Mouse (Mus musculus) neural tube, embryonic 11.5 days (tissue): ENCODE measurements at regions not wholly inside any gene's neighbourhood (a gene's known extent, or its start where the extent isn't known, plus 50 kb on each side); places are given as distances from the start of the nearest gene placed in this dataset.
"Not testable (repeated sequence)": the region's sequence is repeated elsewhere in the genome, so short reads cannot be mapped to it uniquely, and the experiment has no call there.

ENCODE experiments used
- ATAC-seq: fragments of 200-750 bp; cut with Nextera tagmentation; 2 replicates; pipeline ENCODE4 v1.8.0; 2017; ENCODE audit warnings: moderate number of reproducible peaks, mild to moderate bottlenecking, moderate TSS enrichment, moderate library complexity; ENCODE audit not compliant: insufficient read depth, low FRiP score, low TSS enrichment
- DNase-seq: peaks from one replicate; pipeline ENCODE4 v3.0.0-alpha.2; 2015; ENCODE audit warnings: low spot score
- H3K27ac ChIP-seq: fragments of 300-500 bp; sonication (generic); 2 replicates; pipeline ENCODE4 v1.5.1; 2014; ENCODE audit warnings: low read depth, mild to moderate bottlenecking, low read length
- H3K27me3 ChIP-seq: fragments of 300-500 bp; sonication (generic); 2 replicates; pipeline ENCODE4 v1.6.1; 2014; ENCODE audit warnings: mild to moderate bottlenecking, low read length, mixed read lengths; ENCODE audit not compliant: control insufficient read depth, insufficient read depth
- H3K36me3 ChIP-seq: fragments of 300-500 bp; sonication (generic); 2 replicates; pipeline ENCODE4 v1.6.1; 2014; ENCODE audit warnings: mild to moderate bottlenecking, low read length, moderate library complexity, mixed read lengths; ENCODE audit not compliant: control insufficient read depth, insufficient read depth
- H3K4me1 ChIP-seq: fragments of 300-500 bp; sonication (generic); 2 replicates; pipeline ENCODE4 v1.6.1; 2014; ENCODE audit warnings: low read length, mixed read lengths; ENCODE audit not compliant: control insufficient read depth, insufficient read depth
- H3K4me2 ChIP-seq: fragments of 300-500 bp; sonication (generic); 2 replicates; pipeline ENCODE4 v1.6.1; 2014; ENCODE audit warnings: low read depth, mild to moderate bottlenecking, moderate library complexity
- H3K4me3 ChIP-seq: fragments of 300-500 bp; sonication (generic); 2 replicates; pipeline ENCODE4 v1.5.1; 2014; ENCODE audit warnings: low read depth, low read length
- H3K9ac ChIP-seq: fragments of 300-500 bp; sonication (generic); 2 replicates; pipeline ENCODE4 v1.6.1; 2014; ENCODE audit warnings: mild to moderate bottlenecking, low read length
- H3K9me3 ChIP-seq: fragments of 300-500 bp; sonication (generic); 2 replicates; pipeline ENCODE4 v1.6.1; 2016; ENCODE audit warnings: low read length; ENCODE audit not compliant: control insufficient read depth
- WGBS: fragments of 180-500 bp; shearing (Covaris S2); extraction: QIAGEN DNeasy Blood & Tissue Kit; methylation state at CpG from one replicate; pipeline ENCODE4 v1.1.7; 2014; 5-methylcytosine and 5-hydroxymethylcytosine counted together

- no peaks in the 10 kb centered on the region for H3K4me1 ChIP-seq
- no peak overlapping the region for H3K27ac ChIP-seq
- no peaks in the 10 kb centered on the region for H3K36me3 ChIP-seq
- H3K4me2 ChIP-seq: no peak overlapping the region
- H3K9me3 ChIP-seq: no peaks in the 10 kb centered on the region
- no peaks in the 10 kb centered on the region for H3K27me3 ChIP-seq
- DNase-seq (no peak), ATAC-seq (no peak)
- WGBS: 91% methylated on average over 3 of the region's 3 CpGs
- no peak overlapping the region for H3K4me3 ChIP-seq
- H3K9ac ChIP-seq: no peak overlapping the region
Observed at GRCm38 (mm10) chr8:30063148-30063547, 2615.7 kb downstream of the Poteg start.

GRCm38 (mm10) chr8:30077726-30078125, 2630.3 kb downstream of the Poteg start:
- H3K4me1 ChIP-seq: no peaks in the 10 kb centered on the region
- no peak overlapping the region for H3K4me2 ChIP-seq
- H3K27me3 ChIP-seq: no peaks in the 10 kb centered on the region
- no peaks in the 10 kb centered on the region for H3K9me3 ChIP-seq
- H3K9ac ChIP-seq: no peak overlapping the region
- H3K36me3 ChIP-seq: no peaks in the 10 kb centered on the region
- H3K27ac ChIP-seq: no peak overlapping the region
- no peak for ATAC-seq
- H3K4me3 ChIP-seq: no peak overlapping the region
- no peak for DNase-seq

- no peak overlapping the region for H3K4me2 ChIP-seq
- WGBS: 78% methylated on average over 3 of the region's 3 CpGs
- H3K36me3 ChIP-seq: no peaks in the 10 kb centered on the region
- H3K27ac ChIP-seq: no peak overlapping the region
- H3K9ac ChIP-seq: no peak overlapping the region
- no peak overlapping the region for H3K4me3 ChIP-seq
- ATAC-seq: no peak
- no peak for DNase-seq
- no peaks in the 10 kb centered on the region for H3K27me3 ChIP-seq
- no peaks in the 10 kb centered on the region for H3K4me1 ChIP-seq
- no peaks in the 10 kb centered on the region for H3K9me3 ChIP-seq
Observed at GRCm38 (mm10) chr8:30127766-30128165, 2680.3 kb downstream of the Poteg start.

- ATAC-seq: no peak
- DNase-seq: no peak
- 92% methylated on average over 6 of the region's 6 CpGs for WGBS
Observed at GRCm38 (mm10) chr8:30134999-30135398, 2687.5 kb downstream of the Poteg start.

GRCm38 (mm10) chr8:30151181-30151844, 2703.8 kb downstream of the Poteg start:
- no peak overlapping the region for H3K4me2 ChIP-seq
- 83% methylated on average over 2 of the region's 2 CpGs for WGBS
- no peak overlapping the region for H3K27ac ChIP-seq
- no peaks in the 10 kb centered on the region for H3K4me1 ChIP-seq
- no peaks in the 10 kb centered on the region for H3K27me3 ChIP-seq
- H3K9ac ChIP-seq: no peak overlapping the region
- H3K4me3 ChIP-seq: no peak overlapping the region
- no peaks in the 10 kb centered on the region for H3K9me3 ChIP-seq
- ATAC-seq (no peak), DNase-seq (no peak)
- H3K36me3 ChIP-seq: no peaks in the 10 kb centered on the region

More at GRCm38 (mm10) chr8:30134999-30135398, 2687.5 kb downstream of the Poteg start:
- H3K4me2 ChIP-seq: no peak overlapping the region
- no peaks in the 10 kb centered on the region for H3K27me3 ChIP-seq
- no peak overlapping the region for H3K27ac ChIP-seq
- no peaks in the 10 kb centered on the region for H3K36me3 ChIP-seq
- no peak overlapping the region for H3K9ac ChIP-seq
- no peaks in the 10 kb centered on the region for H3K9me3 ChIP-seq
- H3K4me3 ChIP-seq: no peak overlapping the region
- H3K4me1 ChIP-seq: no peaks in the 10 kb centered on the region

GRCm38 (mm10) chr8:30152921-30153320, 2705.5 kb downstream of the Poteg start:
- WGBS: 82% methylated on average over 4 of the region's 4 CpGs
- H3K36me3 ChIP-seq: no peaks in the 10 kb centered on the region
- H3K9me3 ChIP-seq: no peaks in the 10 kb centered on the region
- H3K27ac ChIP-seq: no peak overlapping the region
- no peak overlapping the region for H3K9ac ChIP-seq
- H3K4me1 ChIP-seq: no peaks in the 10 kb centered on the region
- H3K27me3 ChIP-seq: no peaks in the 10 kb centered on the region
- DNase-seq (no peak), ATAC-seq (no peak)
- no peak overlapping the region for H3K4me2 ChIP-seq
- no peak overlapping the region for H3K4me3 ChIP-seq

- Histone ChIP-seq H3K4me3 (no peak overlapping the region), H3K9me3 (no peaks in the 10 kb centered on the region), H3K36me3 (no peaks in the 10 kb centered on the region), H3K9ac (no peak overlapping the region), H3K27me3 (no peaks in the 10 kb centered on the region), H3K27ac (no peak overlapping the region), H3K4me1 (no peaks in the 10 kb centered on the region), H3K4me2 (no peak overlapping the region)
- no peak for ATAC-seq
- no peak for DNase-seq
- 85% methylated on average over 1 of the region's 1 CpGs for WGBS
Observed at GRCm38 (mm10) chr8:30171881-30172280, 2724.4 kb downstream of the Poteg start.

- H3K4me1 ChIP-seq, DNase-seq, H3K27ac ChIP-seq, H3K9me3 ChIP-seq, H3K9ac ChIP-seq, H3K27me3 ChIP-seq, H3K4me2 ChIP-seq, H3K36me3 ChIP-seq, ATAC-seq, H3K4me3 ChIP-seq: not testable (repeated sequence)
Observed at GRCm38 (mm10) chr8:30202746-30203145, 2755.3 kb downstream of the Poteg start.

GRCm38 (mm10) chr8:30227354-30227753, 2779.9 kb downstream of the Poteg start:
- DNase-seq (no peak), ATAC-seq (no peak)
- no peaks in the 10 kb centered on the region for H3K4me1 ChIP-seq
- 72% methylated on average over 5 of the region's 5 CpGs for WGBS
- no peaks in the 10 kb centered on the region for H3K36me3 ChIP-seq
- no peaks in the 10 kb centered on the region for H3K27me3 ChIP-seq
- H3K4me2 ChIP-seq: no peak overlapping the region
- H3K27ac ChIP-seq: no peak overlapping the region
- H3K9ac ChIP-seq: no peak overlapping the region
- H3K4me3 ChIP-seq: no peak overlapping the region
- H3K9me3 ChIP-seq: no peaks in the 10 kb centered on the region
